Mouse (Mus musculus): ENCODE measurements around the gene Tmem87a.

Tmem87a gene

DNA sequence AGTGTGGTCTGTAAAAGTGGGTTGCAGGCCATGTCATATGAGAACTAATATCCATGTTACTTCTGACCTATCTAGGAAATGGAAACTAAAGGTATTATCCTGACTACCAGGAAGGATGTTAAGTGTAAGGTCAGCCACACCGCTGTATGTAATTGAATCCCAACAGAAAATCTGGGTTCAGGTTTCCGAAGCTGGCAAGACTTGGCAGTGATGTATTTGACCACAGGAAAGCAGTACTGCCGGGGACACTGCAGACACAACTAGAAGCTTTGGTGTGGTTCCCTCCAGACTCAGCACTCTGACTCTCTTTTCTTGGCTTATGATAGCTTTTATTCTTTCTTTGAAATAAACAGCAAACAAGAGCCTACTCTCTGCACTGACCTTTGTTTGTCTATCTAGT is 37.4 kb downstream of the Tmem87a start:
- DNase-seq (ENCODE audit: extremely low spot score, low spot score) = no peak

DNA sequence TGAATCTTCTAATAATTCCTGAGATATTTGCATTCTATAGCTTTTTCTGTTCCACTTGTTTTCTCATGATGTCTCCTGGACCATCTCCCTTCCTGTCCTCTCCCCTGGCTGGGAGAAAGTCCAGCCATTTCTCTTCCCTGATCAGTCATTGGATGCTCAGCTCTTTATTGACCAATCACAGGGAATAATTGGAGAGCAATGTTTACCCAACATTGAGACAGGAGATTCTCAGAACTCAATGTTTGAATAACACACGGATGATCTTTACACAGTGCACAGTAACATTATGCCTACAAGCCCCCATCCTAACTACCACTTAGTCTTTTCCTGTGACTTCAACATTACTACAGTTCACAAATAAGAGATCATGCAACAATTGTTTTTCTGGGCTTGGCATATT is 43.5 kb downstream of the Tmem87a start:
- DNase-seq (ENCODE audit: extremely low spot score, low spot score) = no peak

DNA sequence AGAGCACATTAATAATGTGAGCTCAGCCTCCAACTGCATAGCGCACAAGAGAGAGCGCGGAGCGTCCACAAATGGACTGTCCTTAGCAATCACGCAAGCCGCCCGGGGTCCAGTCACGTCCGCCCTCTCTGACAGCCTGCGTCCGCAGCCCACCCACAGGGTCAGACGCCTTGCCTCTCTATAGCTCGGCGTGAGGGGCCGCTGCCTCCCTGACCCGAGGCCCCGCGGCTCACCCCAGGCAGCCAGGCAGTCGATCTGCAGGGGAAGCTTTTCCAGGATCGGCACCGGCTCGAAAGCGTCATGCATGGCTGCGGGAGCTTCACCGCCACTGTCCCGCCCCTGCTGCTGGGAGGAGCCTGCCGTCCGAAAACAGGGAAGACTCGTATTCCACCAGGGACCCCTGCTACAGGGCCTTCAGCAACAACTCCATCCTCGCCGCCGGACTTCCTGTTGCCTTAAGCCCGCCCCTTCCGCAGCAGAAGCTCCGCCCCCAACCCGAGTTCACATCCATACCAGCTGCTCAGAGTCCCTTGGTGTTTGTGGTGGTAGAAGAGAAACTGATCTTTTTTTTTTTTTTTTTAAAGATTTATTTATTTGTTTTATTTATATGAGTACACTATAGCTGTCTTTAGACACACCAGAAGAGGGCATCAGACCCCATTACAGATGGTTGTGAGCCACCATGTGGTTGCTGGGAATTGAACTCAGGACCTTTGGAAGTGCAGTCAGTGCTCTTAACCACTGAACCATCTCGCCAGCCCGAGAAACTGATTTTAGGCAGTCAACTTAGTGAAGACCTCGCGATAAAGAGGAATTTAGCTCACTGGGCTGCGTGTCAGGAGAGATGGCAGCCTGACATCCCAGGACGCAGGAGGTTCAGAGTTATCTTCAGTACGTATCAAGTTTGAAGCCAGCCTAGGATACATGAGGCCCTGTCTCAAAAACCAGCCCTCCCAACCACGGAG is 50.9 kb downstream of the Tmem87a start, which contains the start of gene Vps39:
Vps39 (minus strand) TSS at position 456 of the 965 bp plus-strand sequence.
- DNase-seq (ENCODE audit: extremely low spot score, low spot score) = peak; percentile 90

DNA sequence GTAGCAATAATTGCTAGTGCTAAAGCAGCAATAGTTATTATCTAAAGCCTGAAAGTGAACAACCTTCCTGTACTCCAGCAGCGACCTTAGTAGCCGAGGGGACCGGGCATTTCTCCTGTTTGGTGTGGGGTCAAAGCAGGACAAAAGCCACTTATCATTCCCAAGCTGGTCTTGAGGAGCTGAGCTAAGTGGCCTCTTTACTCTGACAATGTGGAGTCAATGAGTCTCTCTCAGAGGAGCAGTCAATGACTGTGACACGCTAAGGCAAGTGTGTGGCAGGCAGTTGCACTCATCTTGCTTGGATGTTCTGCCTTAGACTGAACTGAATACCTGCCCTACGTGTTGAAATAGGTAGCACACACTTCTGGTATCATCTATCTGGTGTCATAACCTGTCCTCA is 52.6 kb downstream of the Tmem87a start:
- no peak for DNase-seq (ENCODE audit: extremely low spot score, low spot score)

DNA sequence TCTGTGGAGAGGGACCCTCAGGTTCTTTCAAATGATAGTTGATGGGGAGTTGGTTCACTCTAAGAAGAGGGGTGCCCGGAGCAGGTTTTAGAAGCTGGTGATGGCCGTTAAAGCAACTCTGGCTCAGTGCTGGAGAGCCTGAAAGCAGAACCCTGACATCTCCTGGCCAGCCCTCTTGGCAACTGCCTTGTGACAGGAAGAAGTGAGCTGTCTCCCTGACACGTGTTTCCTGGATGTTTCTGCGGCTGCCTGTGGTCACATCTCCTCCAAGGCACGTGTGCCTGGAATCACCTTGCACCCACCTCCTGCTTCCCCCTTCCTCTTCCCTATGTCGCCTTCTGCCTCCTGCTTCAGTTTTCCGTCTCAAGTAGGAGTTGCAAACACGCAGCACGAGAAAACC is 55.8 kb downstream of the Tmem87a start:
- DNase-seq (ENCODE audit: extremely low spot score, low spot score) = no peak

DNA sequence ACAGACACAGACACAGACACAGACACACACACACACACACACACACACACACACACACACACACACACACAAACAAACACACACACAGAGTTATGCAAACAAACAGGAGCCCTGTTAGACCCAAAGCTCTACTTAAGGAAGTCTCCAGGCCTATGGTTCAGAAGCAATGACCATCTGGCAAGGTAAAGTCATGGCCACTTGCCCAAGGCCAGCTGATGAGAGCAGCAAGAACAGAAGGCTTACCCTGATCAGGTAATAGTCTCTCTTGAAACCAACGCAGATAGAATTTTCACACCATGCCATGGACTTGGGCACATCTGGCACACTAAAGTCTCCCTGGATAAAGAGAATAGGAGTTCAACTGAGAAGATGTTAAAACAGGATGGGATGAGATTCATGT is 62.2 kb downstream of the Tmem87a start:
- no peak for DNase-seq (ENCODE audit: extremely low spot score, low spot score)

DNA sequence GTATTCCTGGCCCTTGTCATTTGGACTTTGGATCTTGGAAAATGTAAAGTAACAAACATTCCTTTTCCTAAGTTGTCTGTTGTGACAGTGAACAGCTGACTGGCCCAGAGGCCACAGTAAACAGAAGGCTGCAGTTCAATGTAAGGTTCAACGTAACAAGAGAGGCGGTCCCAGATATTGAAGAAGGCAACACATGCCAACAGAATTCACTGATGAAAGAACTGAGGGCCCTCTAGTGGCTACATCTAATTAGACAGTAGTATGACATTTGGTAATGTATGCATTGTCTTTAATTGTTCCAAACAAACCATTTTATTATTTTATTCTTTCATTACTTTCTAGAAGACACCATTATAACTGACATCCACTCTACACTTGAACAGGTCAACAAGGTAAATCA is 66.0 kb downstream of the Tmem87a start:
- DNase-seq (ENCODE audit: extremely low spot score, low spot score) = no peak

DNA sequence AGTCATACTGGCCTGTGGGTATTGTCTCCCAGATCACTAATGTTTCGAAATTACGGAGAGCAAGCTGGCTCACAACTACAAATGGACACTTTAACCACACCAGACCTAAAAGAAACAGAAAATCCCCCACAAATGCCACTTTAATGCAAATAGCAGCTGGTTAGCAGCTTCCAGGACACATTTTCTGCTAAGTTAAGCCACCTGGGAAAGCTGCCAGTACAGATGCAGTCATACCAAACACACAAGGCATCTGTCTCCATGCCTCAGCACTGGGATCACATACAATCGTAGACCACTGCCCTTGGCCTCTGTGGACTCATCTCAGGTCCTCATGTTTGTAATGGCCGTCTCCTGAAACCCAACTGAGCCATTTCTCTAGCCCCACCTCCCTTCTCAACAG is 72.3 kb downstream of the Tmem87a start:
- no peak for DNase-seq (ENCODE audit: extremely low spot score, low spot score)

DNA sequence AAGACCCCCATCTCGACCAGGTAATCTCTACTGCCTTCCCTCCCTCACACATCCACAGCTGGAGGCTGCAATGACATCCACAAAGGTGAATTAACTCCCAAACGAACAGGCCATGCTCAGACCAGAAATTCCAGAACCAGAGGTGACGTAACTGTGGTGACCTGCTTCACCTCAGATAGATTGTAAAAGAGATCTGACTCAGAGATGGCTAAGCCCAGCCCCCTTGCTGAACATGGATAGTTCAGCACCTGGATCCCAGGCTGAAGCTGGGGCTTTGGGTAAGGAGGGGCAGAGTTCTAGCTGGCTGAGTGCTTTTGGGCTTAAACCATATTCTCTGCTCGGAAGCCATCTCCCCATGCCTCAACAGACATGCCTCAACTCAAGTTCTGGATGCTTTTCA is 88.8 kb downstream of the Tmem87a start:
- DNase-seq (ENCODE audit: extremely low spot score, low spot score) = no peak

DNA sequence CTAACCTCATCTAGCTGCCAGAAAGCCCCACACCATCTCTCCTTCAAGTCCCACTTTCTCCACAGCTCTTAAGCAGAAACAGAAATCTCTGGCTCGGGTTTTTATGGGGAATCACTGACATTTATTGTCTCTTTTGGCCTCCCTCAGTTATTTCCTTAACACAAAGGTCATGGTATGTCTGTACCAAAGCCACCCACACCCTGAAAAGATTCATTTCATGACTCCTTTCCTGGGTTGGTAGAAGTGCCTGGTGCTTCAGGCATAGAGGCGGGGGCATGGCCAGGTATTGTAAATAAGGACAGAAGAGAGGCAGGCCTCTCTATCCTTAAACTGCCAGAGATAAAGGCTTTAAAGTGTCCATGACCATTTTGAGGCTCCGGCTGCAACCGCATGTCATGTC is 89.4 kb downstream of the Tmem87a start:
- no peak for DNase-seq (ENCODE audit: extremely low spot score, low spot score)

DNA sequence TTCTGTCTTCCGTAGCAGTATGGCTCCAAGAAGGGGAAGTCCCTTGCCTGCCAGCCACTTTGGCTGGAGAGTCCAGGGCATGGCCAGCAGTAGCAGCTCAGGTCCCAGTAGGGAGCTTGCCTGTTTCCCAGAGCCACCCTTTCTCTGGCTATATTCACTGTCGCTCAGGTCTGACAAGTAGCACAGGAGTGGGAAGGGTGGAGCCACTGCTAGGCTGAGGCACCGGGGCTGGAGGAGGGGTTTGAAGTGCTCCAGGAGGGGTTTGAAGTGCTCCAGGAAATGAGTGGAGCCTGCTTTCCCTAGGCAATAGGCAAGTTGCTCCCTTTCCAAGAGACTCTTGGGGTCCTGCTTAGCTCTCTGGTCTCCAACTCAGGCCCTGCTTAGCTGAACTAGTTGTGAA is 89.9 kb downstream of the Tmem87a start, which contains the start of gene Pla2g4f:
Pla2g4f (minus strand) TSS at position 190 of the 400 bp plus-strand sequence.
- no peak for DNase-seq (ENCODE audit: extremely low spot score, low spot score)

DNA sequence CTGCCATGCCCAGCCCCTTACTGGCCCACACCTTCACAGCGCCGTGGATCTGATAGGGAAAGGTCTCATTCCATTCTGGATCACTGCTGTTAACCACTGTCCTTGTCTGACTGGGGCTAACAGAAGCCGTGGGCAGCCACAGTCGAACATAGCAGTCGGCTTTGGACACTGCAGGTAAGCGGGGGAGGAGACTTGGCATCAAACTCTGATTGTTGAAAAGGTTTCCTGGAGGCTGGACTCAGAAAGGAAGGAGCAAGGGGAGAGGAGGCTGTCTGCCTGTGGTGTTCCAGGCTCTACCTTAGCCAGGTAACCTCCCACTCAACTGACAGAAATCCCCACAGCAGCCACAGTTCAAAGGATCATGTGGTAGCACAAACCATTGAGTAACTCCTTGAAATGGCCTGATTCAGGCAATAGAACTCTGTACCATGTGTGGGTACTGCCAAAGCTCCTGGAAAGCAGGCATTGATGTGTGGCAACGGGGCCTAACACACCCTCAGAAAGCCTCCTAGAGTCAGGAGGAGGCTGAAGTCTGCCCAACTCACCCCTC is 91.6 kb downstream of the Tmem87a start:
- DNase-seq (ENCODE audit: extremely low spot score, low spot score) = no peak

Data from neural tube, embryonic 10.5 days (tissue).